8 mouse cellular contexts compared by ENCODE assay signal in the genomic region with DNA sequence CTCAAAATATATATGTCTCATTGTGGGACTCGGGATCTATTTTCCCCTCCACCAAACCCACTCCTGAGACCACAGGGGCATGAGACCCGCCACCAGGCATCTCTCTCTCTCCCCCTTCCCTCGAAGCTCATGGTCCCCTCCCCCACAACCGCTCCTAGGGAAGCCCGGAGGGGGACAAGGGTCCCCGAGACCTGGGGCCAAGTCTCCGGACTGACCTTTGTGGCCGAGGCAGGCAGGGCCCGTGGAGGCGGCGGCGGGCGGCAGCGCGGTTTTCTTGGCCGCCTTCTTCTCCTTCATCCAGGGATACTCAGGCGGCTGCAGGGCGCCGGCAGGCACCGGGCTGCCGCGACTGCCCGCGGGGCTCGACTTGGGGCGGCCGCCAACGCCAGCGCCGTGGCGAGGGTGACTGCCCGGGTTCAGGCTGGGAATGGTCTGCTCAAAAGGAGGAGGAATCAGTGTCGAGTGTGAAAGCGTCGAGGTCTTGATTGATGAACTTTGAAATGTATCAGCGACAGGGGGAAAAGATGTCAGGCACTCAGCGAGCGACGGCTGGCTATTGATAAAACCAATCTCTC. TPM values are rescaled to one million over a fixed set of nuclear protein-coding genes. Genes with fewer than 3 reads are reported as not detected.
DNase-seq lines count a peak whose midpoint lies in the region; ATAC-seq and TF ChIP-seq lines count a peak whose summit lies in the region.

No protein-coding gene starts in this region.

- H3K4me3 ChIP-seq in midbrain, embryonic 13.5 days (replicated peaks) = 0 out of 2 replicates have a peak overlapping the region, but pooled peaks have one; percentile 4
- no peak overlapping the region for H3K4me3 ChIP-seq in midbrain, embryonic 14.5 days (replicated peaks; ENCODE audit: low read depth, low read length)
- H3K4me3 ChIP-seq in heart, embryonic 16.5 days (ENCODE audit: low read length) = peak overlapping the region; percentile 45
- H3K4me3 ChIP-seq in limb, embryonic 13.5 days = peak overlapping the region; percentile 36
- peak overlapping the region; percentile 65 for H3K4me3 ChIP-seq in stomach, postnatal 0 days (ENCODE audit: low read depth, low read length)

- TF ChIP-seq CTCF in stomach, postnatal 0 days (IDR thresholded peaks at IDR 0.05; ENCODE audit: low read depth) = no peak

- H3K9me3 ChIP-seq in midbrain, embryonic 13.5 days = no peaks in the 10 kb centered on the region
- no peaks in the 10 kb centered on the region for H3K9me3 ChIP-seq in midbrain, embryonic 14.5 days (ENCODE audit: control insufficient read depth, low read length)
- no peaks in the 10 kb centered on the region for H3K9me3 ChIP-seq in heart, embryonic 16.5 days (replicated peaks; ENCODE audit: control insufficient read depth, low read length)
- H3K9me3 ChIP-seq in limb, embryonic 13.5 days = no peaks in the 10 kb centered on the region
- no peaks in the 10 kb centered on the region for H3K9me3 ChIP-seq in stomach, postnatal 0 days (ENCODE audit: control insufficient read depth, low read length)

- no peak for DNase-seq in midbrain, embryonic 14.5 days
- no peak for DNase-seq in stomach, postnatal 0 days (ENCODE audit: low spot score)
- no peak for DNase-seq in cerebellum, adult 18-20 months
- DNase-seq in urinary bladder, adult 2 months (ENCODE audit: low spot score) = no peak

- no peak for TF ChIP-seq EP300 in stomach, postnatal 0 days (optimal IDR thresholded peaks at IDR 0.05)

- H3K4me2 ChIP-seq in midbrain, embryonic 13.5 days (replicated peaks) = no peak overlapping the region
- no peak overlapping the region for H3K4me2 ChIP-seq in midbrain, embryonic 14.5 days (ENCODE audit: low read length)
- peak overlapping the region; percentile 45 for H3K4me2 ChIP-seq in heart, embryonic 16.5 days (ENCODE audit: low read depth, low read length)
- peak overlapping the region; percentile 62 for H3K4me2 ChIP-seq in limb, embryonic 13.5 days (replicated peaks)
- H3K4me2 ChIP-seq in stomach, postnatal 0 days (replicated peaks; ENCODE audit: low read depth) = peak overlapping the region; percentile 77

- ATAC-seq in midbrain, embryonic 13.5 days = no peak
- ATAC-seq in midbrain, embryonic 14.5 days (ENCODE audit: low FRiP score, low TSS enrichment) = no peak
- ATAC-seq in heart, embryonic 16.5 days (replicated peaks; ENCODE audit: extremely low read depth, insufficient read depth, low FRiP score) = no peak
- no peak for ATAC-seq in limb, embryonic 13.5 days (ENCODE audit: low FRiP score, low read depth)
- no peak for ATAC-seq in stomach, postnatal 0 days (ENCODE audit: low FRiP score, low TSS enrichment)
- ATAC-seq in cerebellum, adult (ENCODE audit: insufficient number of reproducible peaks, low FRiP score, low TSS enrichment) = no peak

- H3K9ac ChIP-seq in midbrain, embryonic 13.5 days (replicated peaks) = no peak overlapping the region
- no peak overlapping the region for H3K9ac ChIP-seq in midbrain, embryonic 14.5 days (replicated peaks; ENCODE audit: low read length)
- H3K9ac ChIP-seq in heart, embryonic 16.5 days (ENCODE audit: low read length) = peak overlapping the region; percentile 62
- H3K9ac ChIP-seq in limb, embryonic 13.5 days = peak overlapping the region; percentile 63; the same call in 1 of the 2 replicates
- peak overlapping the region; percentile 89 for H3K9ac ChIP-seq in stomach, postnatal 0 days (ENCODE audit: low read length)

- no peaks in the 10 kb centered on the region for H3K36me3 ChIP-seq in midbrain, embryonic 13.5 days
- no peaks in the 10 kb centered on the region for H3K36me3 ChIP-seq in midbrain, embryonic 14.5 days (ENCODE audit: control insufficient read depth, insufficient read depth, low read length)
- H3K36me3 ChIP-seq in heart, embryonic 16.5 days (ENCODE audit: control insufficient read depth, insufficient read depth) = no peaks in the 10 kb centered on the region
- H3K36me3 ChIP-seq in limb, embryonic 13.5 days = no peaks in the 10 kb centered on the region
- 0 out of 2 replicates have a peak, but pooled peaks cover 2% of the 10 kb centered on the region for H3K36me3 ChIP-seq in stomach, postnatal 0 days (ENCODE audit: control insufficient read depth, insufficient read depth, low read length)

- under 1% methylated on average over 37 of the region's 39 CpGs for whole genome bisulfite sequencing in midbrain, embryonic 13.5 days
- WGBS in midbrain, embryonic 14.5 days = under 1% methylated on average over 38 of the region's 39 CpGs
- 2% methylated on average over 39 of the region's 39 CpGs for WGBS in heart, embryonic 16.5 days
- WGBS in limb, embryonic 13.5 days = 2% methylated on average over 38 of the region's 39 CpGs
- WGBS in stomach, postnatal 0 days = under 1% methylated on average over 38 of the region's 39 CpGs

- no peaks in the 10 kb centered on the region for H3K4me1 ChIP-seq in midbrain, embryonic 13.5 days (replicated peaks)
- H3K4me1 ChIP-seq in midbrain, embryonic 14.5 days (ENCODE audit: control insufficient read depth, insufficient read depth, low read length) = no peaks in the 10 kb centered on the region
- peaks cover 4% of the 10 kb centered on the region; the same call in 1 of the 2 replicates for H3K4me1 ChIP-seq in heart, embryonic 16.5 days (ENCODE audit: control insufficient read depth, insufficient read depth, low read length)
- H3K4me1 ChIP-seq in limb, embryonic 13.5 days = peaks cover 58% of the 10 kb centered on the region
- H3K4me1 ChIP-seq in stomach, postnatal 0 days (replicated peaks; ENCODE audit: control insufficient read depth, insufficient read depth) = no peaks in the 10 kb centered on the region

- peaks cover 97% of the 10 kb centered on the region for H3K27me3 ChIP-seq in midbrain, embryonic 13.5 days
- H3K27me3 ChIP-seq in midbrain, embryonic 14.5 days (ENCODE audit: control insufficient read depth, insufficient read depth, low read length) = peaks cover 90% of the 10 kb centered on the region
- peaks cover 76% of the 10 kb centered on the region for H3K27me3 ChIP-seq in heart, embryonic 16.5 days (ENCODE audit: control insufficient read depth, insufficient read depth, low read length)
- peaks cover 90% of the 10 kb centered on the region for H3K27me3 ChIP-seq in limb, embryonic 13.5 days
- no peaks in the 10 kb centered on the region; the same call in 1 of the 2 replicates for H3K27me3 ChIP-seq in stomach, postnatal 0 days (ENCODE audit: control insufficient read depth, insufficient read depth, low read length)

- H3K27ac ChIP-seq in midbrain, embryonic 13.5 days = no peak overlapping the region
- no peak overlapping the region for H3K27ac ChIP-seq in midbrain, embryonic 14.5 days (replicated peaks; ENCODE audit: low read depth, low read length)
- H3K27ac ChIP-seq in heart, embryonic 16.5 days (ENCODE audit: low read length) = peak overlapping the region; percentile 58
- no peak overlapping the region for H3K27ac ChIP-seq in limb, embryonic 13.5 days
- peak overlapping the region; percentile 96 for H3K27ac ChIP-seq in stomach, postnatal 0 days (replicated peaks)

RNA-seq across cellular contexts. Expression of a gene that starts 0.5 kb away (rescaled TPM):
- 0.18 TPM in 1 of 2 replicates, not detected in the other for polyA plus RNA-seq in midbrain, embryonic 13.5 days (2015; fragmentation: Nextera tagmentation; extraction: Ambion mirVana)
- polyA plus RNA-seq in midbrain, embryonic 14.5 days (2014; fragmentation: Nextera tagmentation; extraction: Ambion mirVana) = 0.12 and 0.20 TPM in 2 replicates
- 1.5 and 2.0 TPM in 2 replicates for polyA plus RNA-seq in heart, embryonic 16.5 days (2015; fragmentation: Nextera tagmentation; extraction: Ambion mirVana)
- polyA plus RNA-seq in limb, embryonic 13.5 days (2015; fragmentation: Nextera tagmentation; extraction: Ambion mirVana) = 1.5 and 2.5 TPM in 2 replicates
- polyA plus RNA-seq in stomach, postnatal 0 days (2015; fragmentation: Nextera tagmentation; extraction: Ambion mirVana) = 5.1 and 5.3 TPM in 2 replicates
- polyA plus RNA-seq in urinary bladder, adult 2 months (2012; rRNA removed) = 1.3 and 1.9 TPM in 2 replicates

RNA-seq across cellular contexts. Expression of a gene that starts 6.0 kb away (rescaled TPM):
- polyA plus RNA-seq in midbrain, embryonic 13.5 days (2015; fragmentation: Nextera tagmentation; extraction: Ambion mirVana) = 0.07 and 0.09 TPM in 2 replicates
- polyA plus RNA-seq in midbrain, embryonic 14.5 days (2014; fragmentation: Nextera tagmentation; extraction: Ambion mirVana) = 0.26 and 0.61 TPM in 2 replicates
- polyA plus RNA-seq in heart, embryonic 16.5 days (2015; fragmentation: Nextera tagmentation; extraction: Ambion mirVana) = 0.44 and 0.68 TPM in 2 replicates
- 1.1 and 1.5 TPM in 2 replicates for polyA plus RNA-seq in limb, embryonic 13.5 days (2015; fragmentation: Nextera tagmentation; extraction: Ambion mirVana)
- 0.35 and 0.56 TPM in 2 replicates for polyA plus RNA-seq in stomach, postnatal 0 days (2015; fragmentation: Nextera tagmentation; extraction: Ambion mirVana)
- 0.73 and 0.83 TPM in 2 replicates for polyA plus RNA-seq in urinary bladder, adult 2 months (2012; rRNA removed)

RNA-seq across cellular contexts. Expression of a gene that starts 13.2 kb away (rescaled TPM):
- polyA plus RNA-seq in midbrain, embryonic 13.5 days (2015; fragmentation: Nextera tagmentation; extraction: Ambion mirVana) = not detected in 2 replicates
- not detected in 2 replicates for polyA plus RNA-seq in midbrain, embryonic 14.5 days (2014; fragmentation: Nextera tagmentation; extraction: Ambion mirVana)
- 0.13 and 0.32 TPM in 2 replicates for polyA plus RNA-seq in heart, embryonic 16.5 days (2015; fragmentation: Nextera tagmentation; extraction: Ambion mirVana)
- polyA plus RNA-seq in limb, embryonic 13.5 days (2015; fragmentation: Nextera tagmentation; extraction: Ambion mirVana) = 0.66 and 0.71 TPM in 2 replicates
- polyA plus RNA-seq in stomach, postnatal 0 days (2015; fragmentation: Nextera tagmentation; extraction: Ambion mirVana) = 0.90 and 0.99 TPM in 2 replicates
- polyA plus RNA-seq in urinary bladder, adult 2 months (2012; rRNA removed) = 0.04 and 0.07 TPM in 2 replicates

RNA-seq across cellular contexts. Expression of a gene that starts 27.4 kb away (rescaled TPM):
- not detected in 2 replicates for polyA plus RNA-seq in midbrain, embryonic 13.5 days (2015; fragmentation: Nextera tagmentation; extraction: Ambion mirVana)
- not detected in 2 replicates for polyA plus RNA-seq in midbrain, embryonic 14.5 days (2014; fragmentation: Nextera tagmentation; extraction: Ambion mirVana)
- 0.54 TPM in 1 of 2 replicates, not detected in the other for polyA plus RNA-seq in heart, embryonic 16.5 days (2015; fragmentation: Nextera tagmentation; extraction: Ambion mirVana)
- 0.52 and 0.96 TPM in 2 replicates for polyA plus RNA-seq in limb, embryonic 13.5 days (2015; fragmentation: Nextera tagmentation; extraction: Ambion mirVana)
- polyA plus RNA-seq in stomach, postnatal 0 days (2015; fragmentation: Nextera tagmentation; extraction: Ambion mirVana) = 2.5 and 2.6 TPM in 2 replicates
- polyA plus RNA-seq in urinary bladder, adult 2 months (2012; rRNA removed) = 0.61 and 0.62 TPM in 2 replicates

RNA-seq across cellular contexts. Expression of a gene that starts 40.2 kb away (rescaled TPM):
- polyA plus RNA-seq in midbrain, embryonic 13.5 days (2015; fragmentation: Nextera tagmentation; extraction: Ambion mirVana) = 0.08 and 0.17 TPM in 2 replicates
- polyA plus RNA-seq in midbrain, embryonic 14.5 days (2014; fragmentation: Nextera tagmentation; extraction: Ambion mirVana) = not detected in 2 replicates
- 1.3 and 3.3 TPM in 2 replicates for polyA plus RNA-seq in heart, embryonic 16.5 days (2015; fragmentation: Nextera tagmentation; extraction: Ambion mirVana)
- polyA plus RNA-seq in limb, embryonic 13.5 days (2015; fragmentation: Nextera tagmentation; extraction: Ambion mirVana) = 4.8 and 5.3 TPM in 2 replicates
- 8.4 and 8.9 TPM in 2 replicates for polyA plus RNA-seq in stomach, postnatal 0 days (2015; fragmentation: Nextera tagmentation; extraction: Ambion mirVana)
- 6.1 and 7.2 TPM in 2 replicates for polyA plus RNA-seq in urinary bladder, adult 2 months (2012; rRNA removed)

Comparison
In these comparisons a context has a peak if more than half of its experiments do, and no peak if none do; other contexts are left out.
1. H3K27ac ChIP-seq: peak in heart, embryonic 16.5 days (single experiment) and stomach, postnatal 0 days (single experiment); none in midbrain, embryonic 13.5 days (single experiment), midbrain, embryonic 14.5 days (single experiment) and limb, embryonic 13.5 days (single experiment).
2. H3K4me2 ChIP-seq: peak in heart, embryonic 16.5 days (single experiment), limb, embryonic 13.5 days (single experiment) and stomach, postnatal 0 days (single experiment); none in midbrain, embryonic 13.5 days (single experiment) and midbrain, embryonic 14.5 days (single experiment).
3. H3K9ac ChIP-seq: peak in heart, embryonic 16.5 days (single experiment), limb, embryonic 13.5 days (single experiment) and stomach, postnatal 0 days (single experiment); none in midbrain, embryonic 13.5 days (single experiment) and midbrain, embryonic 14.5 days (single experiment).